28 mouse cellular contexts compared by ENCODE assay signal in genomic region chr11:79529226-79529625, GRCm38 (mm10). TPM values are rescaled to one million over a fixed set of nuclear protein-coding genes. Genes with fewer than 3 reads are reported as not detected.
DNase-seq lines count a peak whose midpoint lies in the region; ATAC-seq and TF ChIP-seq lines count a peak whose summit lies in the region.
"Had no signal": no experiment of that assay in that cellular context is flagged by ENCODE, and none has a peak within 500 bp of the region (broad histone marks: within the 10 kb centered on the region; RNA-seq: fewer than 3 reads in every experiment).

No protein-coding gene starts in this region.

- no peaks in the 10 kb centered on the region for H3K9me3 ChIP-seq in liver, embryonic 15.5 days (replicated peaks)
- H3K9me3 ChIP-seq: embryonic facial prominence, embryonic 12.5 days; forebrain, embryonic 13.5 days; hindbrain, embryonic 10.5 days; kidney, embryonic 15.5 days; limb, embryonic 10.5 days had no signal

- DNase-seq in layer of hippocampus, adult 2 months (ENCODE audit: low spot score in 2 of 2), result no peak
- DNase-seq in layer of hippocampus, adult 8-10 months (ENCODE audit: low spot score in 2 of 2), result no peak
- peak; percentile 43 for DNase-seq in CD4-positive helper T cell, adult 2 months (ENCODE audit: low read depth, low spot score)
- no peak for DNase-seq in lung, adult 2 months
- no peak for DNase-seq in urinary bladder, adult 2 months (ENCODE audit: low spot score)
- DNase-seq in urinary bladder, postnatal 10 days (ENCODE audit: low spot score), result no peak
- DNase-seq: adrenal gland, adult 2 months; cerebellum, adult 18-20 months; cerebellum, postnatal 14 days; gastrocnemius, postnatal 10 days; heart, postnatal 10 days; kidney, postnatal 36 days; lung, postnatal 10 days had no signal

- no peak for ATAC-seq in liver, embryonic 15.5 days (ENCODE audit: insufficient read depth)
- ATAC-seq: forebrain, embryonic 13.5 days; hindbrain, embryonic 16.5 days; intestine, postnatal 0 days; midbrain, embryonic 16.5 days had no signal

- H3K4me2 ChIP-seq in liver, embryonic 15.5 days, result peak overlapping the region; percentile 33; the same call in 1 of the 2 replicates
- H3K4me2 ChIP-seq: embryonic facial prominence, embryonic 12.5 days; forebrain, embryonic 13.5 days; heart, embryonic 11.5 days; kidney, embryonic 15.5 days had no signal

- peak overlapping the region; percentile 87 for H3K27ac ChIP-seq in layer of hippocampus, adult 2 months
- peak overlapping the region; percentile 93 for H3K27ac ChIP-seq in bone marrow macrophage, adult 2 months (ENCODE audit: insufficient read depth, low read depth, low read length)
- H3K27ac ChIP-seq in liver, embryonic 15.5 days (replicated peaks), result 0 out of 2 replicates have a peak overlapping the region, but pooled peaks have one; percentile 59
- H3K27ac ChIP-seq: embryonic facial prominence, embryonic 12.5 days; forebrain, embryonic 13.5 days; hindbrain, embryonic 10.5 days; kidney, embryonic 15.5 days; limb, embryonic 10.5 days had no signal

- H3K4me1 ChIP-seq in bone marrow macrophage, adult 2 months (ENCODE audit: control insufficient read depth, insufficient read depth, low read length), result peaks cover 45% of the 10 kb centered on the region
- H3K4me1 ChIP-seq in liver, embryonic 15.5 days (replicated peaks), result peaks cover 36% of the 10 kb centered on the region
- H3K4me1 ChIP-seq in lung, adult 2 months (ENCODE audit: control insufficient read depth, insufficient read depth, low read length), result peaks cover 5% of the 10 kb centered on the region; the same call in 1 of the 2 replicates
- H3K4me1 ChIP-seq: embryonic facial prominence, embryonic 12.5 days; hindbrain, embryonic 10.5 days; limb, embryonic 10.5 days had no signal

- H3K9ac ChIP-seq in liver, embryonic 15.5 days, result no peak overlapping the region
- H3K9ac ChIP-seq: embryonic facial prominence, embryonic 12.5 days; forebrain, embryonic 13.5 days; kidney, embryonic 15.5 days had no signal

- no peaks in the 10 kb centered on the region for H3K36me3 ChIP-seq in liver, embryonic 15.5 days (replicated peaks)

- no peak for TF ChIP-seq POLR2A in bone marrow macrophage, adult 2 months (IDR thresholded peaks at IDR 0.05; ENCODE audit: borderline replicate concordance, low read depth, low read length)
- TF ChIP-seq POLR2A in lung, adult 2 months (IDR thresholded peaks at IDR 0.05; ENCODE audit: borderline replicate concordance, extremely low read depth, low read depth, low read length), result no peak

- TF ChIP-seq CTCF in layer of hippocampus, adult 2 months (conservative IDR thresholded peaks at IDR 0.05), result no peak
- TF ChIP-seq CTCF in bone marrow macrophage, adult 2 months (IDR thresholded peaks at IDR 0.05; ENCODE audit: low read depth, low read length), result no peak
- TF ChIP-seq CTCF in lung, adult 2 months (IDR thresholded peaks at IDR 0.05; ENCODE audit: insufficient read depth, low read length), result no peak

- WGBS in liver, embryonic 15.5 days (ENCODE audit: insufficient replicate concordance), result 75% methylated on average over 6 of the region's 6 CpGs
- 93% methylated on average over 6 of the region's 6 CpGs for WGBS in lung, adult 2 months

- H3K4me3 ChIP-seq in layer of hippocampus, adult 2 months, result peak overlapping the region; percentile 39
- peak overlapping the region; percentile 68 for H3K4me3 ChIP-seq in bone marrow macrophage, adult 2 months (ENCODE audit: insufficient read depth, low read length)
- peak overlapping the region; percentile 21; the same call in 1 of the 2 replicates for H3K4me3 ChIP-seq in liver, embryonic 15.5 days (replicated peaks)
- H3K4me3 ChIP-seq in lung, adult 2 months (replicated peaks; ENCODE audit: extremely low read depth, low read depth, low read length), result no peak overlapping the region
- H3K4me3 ChIP-seq: embryonic facial prominence, embryonic 12.5 days; erythroblast, embryonic 14.5 days; forebrain, embryonic 13.5 days; hindbrain, embryonic 10.5 days; kidney, embryonic 15.5 days; limb, embryonic 10.5 days had no signal

- H3K27me3 ChIP-seq in liver, embryonic 15.5 days, result no peaks in the 10 kb centered on the region
- H3K27me3 ChIP-seq: embryonic facial prominence, embryonic 12.5 days; forebrain, embryonic 13.5 days; kidney, embryonic 15.5 days had no signal

RNA-seq across cellular contexts. Expression of gene Evi2, which starts 1.2 kb away (rescaled TPM):
- total RNA-seq in layer of hippocampus, adult 2 months (2021), result not detected
- total RNA-seq in layer of hippocampus, adult 8-10 months (2022), result under 1 TPM in 3 of 4 experiments, not detected in 1; 0.19 to 0.30 (median 0.29) TPM
- 30.8 and 33.9 TPM in 2 replicates for polyA plus RNA-seq in bone marrow macrophage, adult 2 months (2012; ENCODE audit: insufficient read depth, insufficient read length, missing spikeins)
- polyA plus RNA-seq in liver, embryonic 15.5 days (2015; fragmentation: Nextera tagmentation; extraction: Ambion mirVana), result 0.75 and 0.82 TPM in 2 replicates
- 1.1 and 1.2 TPM in 2 replicates for polyA plus RNA-seq in lung, adult 2 months (2012; rRNA removed)
- polyA plus RNA-seq in urinary bladder, adult 2 months (2012; rRNA removed), result 0.50 TPM in 2 replicates

RNA-seq across cellular contexts. Expression of gene Evi2a, which starts 1.2 kb away (rescaled TPM):
- 10 to 100 TPM; 17.3 to 21.2 TPM for total RNA-seq in layer of hippocampus, adult 2 months (2021)
- 10 to 100 TPM; 32.6 to 44.4 (median 40.0) TPM for total RNA-seq in layer of hippocampus, adult 8-10 months (2022)
- 423 and 440 TPM in 2 replicates for polyA plus RNA-seq in bone marrow macrophage, adult 2 months (2012; ENCODE audit: insufficient read depth, insufficient read length, missing spikeins)
- polyA plus RNA-seq in liver, embryonic 15.5 days (2015; fragmentation: Nextera tagmentation; extraction: Ambion mirVana), result 5.9 and 6.3 TPM in 2 replicates
- 7.7 and 14.0 TPM in 2 replicates for polyA plus RNA-seq in lung, adult 2 months (2012; rRNA removed)
- polyA plus RNA-seq in urinary bladder, adult 2 months (2012; rRNA removed), result 13.6 and 15.8 TPM in 2 replicates

RNA-seq across cellular contexts. Expression of gene Evi2b, which starts 5.7 kb away (rescaled TPM):
- under 1 TPM; 0.37 to 0.38 TPM for total RNA-seq in layer of hippocampus, adult 2 months (2021)
- total RNA-seq in layer of hippocampus, adult 8-10 months (2022), result 1 to 10 TPM in 3 of 4 experiments, under 1 TPM in 1; 0.68 to 3.7 (median 1.8) TPM
- 333 and 359 TPM in 2 replicates for polyA plus RNA-seq in bone marrow macrophage, adult 2 months (2012; ENCODE audit: insufficient read depth, insufficient read length, missing spikeins)
- 4.8 and 5.2 TPM in 2 replicates for polyA plus RNA-seq in liver, embryonic 15.5 days (2015; fragmentation: Nextera tagmentation; extraction: Ambion mirVana)
- polyA plus RNA-seq in lung, adult 2 months (2012; rRNA removed), result 11.8 and 24.4 TPM in 2 replicates
- polyA plus RNA-seq in urinary bladder, adult 2 months (2012; rRNA removed), result 6.5 and 8.9 TPM in 2 replicates
- polyA plus RNA-seq: embryonic facial prominence, embryonic 12.5 days; erythroblast, embryonic 14.5 days; forebrain, embryonic 13.5 days; hindbrain, embryonic 16.5 days; midbrain, embryonic 16.5 days had no signal

RNA-seq across cellular contexts. Expression of gene Omg, which starts 25.3 kb away (rescaled TPM):
- total RNA-seq in layer of hippocampus, adult 2 months (2021), result 10 to 100 TPM; 86.0 to 89.5 TPM
- 10 to 100 TPM; 80.6 to 97.9 (median 89.5) TPM for total RNA-seq in layer of hippocampus, adult 8-10 months (2022)
- 0.48 TPM in 1 of 2 replicates, not detected in the other for polyA plus RNA-seq in bone marrow macrophage, adult 2 months (2012; ENCODE audit: insufficient read depth, insufficient read length, missing spikeins)
- polyA plus RNA-seq in liver, embryonic 15.5 days (2015; fragmentation: Nextera tagmentation; extraction: Ambion mirVana), result not detected in 2 replicates
- 0.08 TPM in 1 of 2 replicates, not detected in the other for polyA plus RNA-seq in lung, adult 2 months (2012; rRNA removed)
- 0.06 and 0.07 TPM in 2 replicates for polyA plus RNA-seq in urinary bladder, adult 2 months (2012; rRNA removed)
- total RNA-seq: heart, postnatal 10 days; liver, adult 2 months; megakaryocyte-erythroid progenitor cell, adult 5-6 weeks; MEL had no signal
- polyA plus RNA-seq: erythroblast, embryonic 14.5 days; liver, adult 2 months had no signal

Comparison
In these comparisons a context has a peak if more than half of its experiments do, and no peak if none do; other contexts are left out.
1. RNA of gene Evi2, which starts 1.2 kb away (polyA plus RNA-seq): 30.8 to 33.9 TPM in bone marrow macrophage, adult 2 months; 1.1 to 1.2 TPM in lung, adult 2 months, 0.75 to 0.82 TPM in liver, embryonic 15.5 days and 0.50 TPM in urinary bladder, adult 2 months; every median in the first group is over 10 times any median in the second.
2. RNA of gene Evi2a, which starts 1.2 kb away (polyA plus RNA-seq): 423 to 440 TPM in bone marrow macrophage, adult 2 months; 13.6 to 15.8 TPM in urinary bladder, adult 2 months, 7.7 to 14.0 TPM in lung, adult 2 months and 5.9 to 6.3 TPM in liver, embryonic 15.5 days; every median in the first group is over 10 times any median in the second.
3. RNA of gene Evi2b, which starts 5.7 kb away (polyA plus RNA-seq): 333 to 359 TPM in bone marrow macrophage, adult 2 months; 11.8 to 24.4 TPM in lung, adult 2 months, 6.5 to 8.9 TPM in urinary bladder, adult 2 months and 4.8 to 5.2 TPM in liver, embryonic 15.5 days; every median in the first group is over 10 times any median in the second.
4. Peak in every context shown above with its lines, with median percentiles within 50 percentile points of each other: H3K27ac ChIP-seq.